Mouse (Mus musculus) brain, embryonic 18.5 days (tissue): Measurements from ENCODE around the gene Ndufs6.

Experiments used
- DNase-seq: peaks from one replicate; pipeline ENCODE4 v3.0.0-alpha.2; 2012; ENCODE audit warnings: low read depth, low spot score

Ndufs6 gene

DNA sequence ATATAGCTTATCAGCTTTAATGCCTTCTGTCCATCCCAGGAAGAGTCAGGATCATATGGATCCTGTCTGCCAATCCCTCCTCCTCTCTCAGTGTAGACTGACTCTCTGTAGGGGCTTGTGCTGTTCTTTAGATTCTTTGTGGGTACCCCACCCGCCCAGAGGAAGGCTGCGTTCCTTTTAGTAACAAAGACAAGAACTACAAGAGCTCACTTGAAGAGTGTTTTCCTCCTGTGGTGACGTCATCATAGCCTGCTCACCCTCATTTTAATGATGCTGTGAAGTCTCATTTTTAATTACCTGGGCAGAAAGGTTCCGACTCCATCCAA, 22.3 kb downstream of the Ndufs6 start:
- no peak for DNase-seq

DNA sequence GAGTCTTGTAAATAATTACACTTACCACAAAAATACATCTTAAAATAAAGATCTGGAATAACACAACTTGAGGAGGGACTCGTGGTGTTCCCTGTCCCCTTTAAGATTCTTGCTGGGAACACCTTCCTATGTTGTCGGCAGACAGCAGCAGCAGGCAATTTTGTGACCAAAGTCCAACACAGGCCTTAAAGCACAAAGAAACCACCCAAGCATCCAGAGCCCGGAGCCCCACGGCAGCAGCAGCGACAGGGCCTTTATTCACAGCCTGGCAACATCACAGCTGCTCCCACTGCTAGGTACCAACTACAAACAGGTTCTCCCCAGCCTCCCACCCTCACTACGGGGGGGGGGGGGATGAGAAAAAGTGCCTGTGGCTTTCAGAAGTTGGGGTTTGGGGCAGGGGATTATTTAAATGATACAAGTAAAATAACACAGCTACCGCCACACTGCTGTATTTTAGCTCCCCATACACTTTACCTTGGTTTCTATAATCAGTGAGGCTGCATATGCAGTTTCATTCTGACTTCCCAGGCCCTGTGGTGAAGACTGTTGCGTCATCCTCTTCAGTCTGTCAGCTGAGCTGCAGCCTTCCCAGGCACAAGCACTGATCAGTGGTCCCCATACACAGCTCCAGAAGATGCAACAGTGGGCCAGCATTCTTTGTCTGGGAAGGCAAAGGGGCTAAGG, 22.8 kb downstream of the Ndufs6 start:
- no peak for DNase-seq

DNA sequence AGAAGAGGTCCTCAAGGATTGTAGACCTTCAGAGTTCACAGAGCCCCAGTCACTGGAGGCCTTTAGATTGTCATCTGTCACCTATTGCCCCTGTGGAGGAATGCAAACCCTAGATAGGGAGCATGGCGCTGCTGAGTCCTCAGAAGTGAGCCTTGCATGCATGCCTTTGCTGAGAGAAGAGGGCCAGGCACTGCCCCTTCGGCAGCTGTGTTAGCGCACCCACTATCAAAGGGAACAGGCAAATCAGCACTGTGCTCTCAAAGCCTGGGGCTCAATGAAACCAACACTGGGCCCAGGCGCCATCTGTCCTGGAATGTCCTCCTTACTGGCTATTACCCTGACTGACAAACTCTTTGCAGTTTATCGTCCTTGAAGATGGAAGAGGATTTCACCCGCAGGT, 23.6 kb downstream of the Ndufs6 start:
- no peak for DNase-seq

DNA sequence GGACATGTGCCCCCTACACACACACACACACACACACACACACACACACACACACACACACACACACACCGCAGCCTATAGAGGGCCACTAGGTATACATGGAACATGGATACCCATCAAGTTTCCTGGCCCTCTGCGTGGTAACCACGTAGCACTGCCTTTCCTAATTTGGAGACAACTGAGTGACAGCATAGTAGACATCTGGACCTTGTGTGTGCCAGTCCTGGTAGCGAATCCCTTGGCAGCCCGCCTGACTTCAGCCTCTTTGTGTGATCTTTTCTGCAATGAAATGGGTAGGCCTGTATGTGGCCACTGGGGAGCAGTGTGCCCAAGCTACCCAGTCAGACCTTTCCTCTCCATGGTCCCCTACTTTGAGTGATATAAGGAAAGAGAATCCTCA, 29.0 kb downstream of the Ndufs6 start:
- DNase-seq = no peak

DNA sequence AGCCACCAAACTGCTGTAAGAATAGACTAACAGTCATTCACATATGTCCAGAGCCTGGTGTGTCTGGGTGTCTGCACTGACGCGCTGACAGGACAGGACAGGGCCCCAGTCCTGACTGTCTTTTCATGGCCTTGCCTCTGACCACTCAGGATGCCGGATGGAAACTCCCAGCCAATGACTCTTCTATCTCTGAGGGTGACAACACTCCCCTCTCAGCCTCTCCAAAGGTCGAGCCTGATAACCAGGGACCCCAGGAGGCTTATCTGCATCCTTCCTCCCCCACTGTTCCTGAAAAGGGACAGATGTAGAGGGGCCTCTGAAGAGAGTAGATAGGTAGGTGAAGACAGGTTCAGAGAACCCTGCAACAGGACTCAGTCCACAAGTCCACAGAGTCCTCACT, 29.6 kb downstream of the Ndufs6 start:
- no peak for DNase-seq

DNA sequence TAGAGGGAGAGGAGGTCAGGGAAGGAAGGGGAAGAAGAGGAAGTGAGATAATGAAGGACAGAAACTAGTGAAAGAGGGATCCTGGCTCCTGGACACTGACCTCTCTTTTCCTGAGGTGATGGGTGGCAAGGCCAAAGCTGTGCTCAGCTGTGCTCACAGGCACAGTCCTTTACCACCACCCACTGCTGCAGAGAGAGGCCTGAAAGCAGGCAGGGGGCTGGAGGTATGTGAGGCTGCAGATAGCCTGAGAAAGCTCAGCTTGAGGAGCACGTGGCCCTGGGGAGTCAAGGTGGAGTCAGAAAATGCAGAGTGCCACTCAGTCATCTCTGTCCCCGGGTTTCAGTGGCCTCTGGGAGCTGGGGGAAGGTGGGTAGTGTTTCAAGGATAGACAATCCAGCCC, 37.2 kb downstream of the Ndufs6 start:
- no peak for DNase-seq

DNA sequence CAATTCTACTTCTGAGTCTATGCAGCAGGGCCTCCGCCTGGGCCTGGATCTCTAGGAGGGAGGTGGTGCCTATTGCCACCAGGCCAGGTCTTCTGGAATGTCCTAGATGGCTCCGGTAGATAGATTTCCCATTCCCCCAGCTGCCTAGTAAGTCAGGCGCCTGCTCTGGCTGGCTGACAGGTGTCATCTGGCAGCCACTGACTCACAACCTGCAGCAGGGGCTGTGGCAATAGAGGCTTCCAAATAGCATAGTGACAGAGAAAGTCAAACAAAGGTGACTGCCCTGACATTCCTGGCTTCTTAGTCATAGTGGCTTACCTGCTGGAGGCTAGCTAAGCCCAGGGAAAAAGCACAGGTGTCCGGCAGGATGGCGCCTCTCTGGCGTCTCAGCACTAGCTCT, 38.1 kb downstream of the Ndufs6 start:
- no peak for DNase-seq

DNA sequence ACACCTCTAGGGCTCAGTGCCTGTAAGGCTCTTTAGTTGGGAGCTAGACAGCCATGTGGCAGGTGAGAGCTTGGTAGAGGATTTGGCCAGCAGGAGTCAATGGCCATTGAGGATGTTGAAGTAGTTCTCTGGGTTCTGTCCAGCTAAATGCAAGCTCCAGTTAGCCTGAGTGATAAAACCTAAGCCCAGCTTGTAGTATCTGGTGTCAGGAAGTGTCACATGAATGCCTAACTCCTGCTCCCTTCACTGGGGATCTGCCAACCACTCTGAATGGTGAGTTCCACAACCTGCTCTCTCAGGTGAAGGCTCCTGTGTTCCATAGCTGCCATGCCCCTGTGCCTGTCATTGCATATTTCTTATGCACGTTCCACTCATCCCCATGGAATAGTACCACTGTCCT, 44.8 kb downstream of the Ndufs6 start:
- no peak for DNase-seq

DNA sequence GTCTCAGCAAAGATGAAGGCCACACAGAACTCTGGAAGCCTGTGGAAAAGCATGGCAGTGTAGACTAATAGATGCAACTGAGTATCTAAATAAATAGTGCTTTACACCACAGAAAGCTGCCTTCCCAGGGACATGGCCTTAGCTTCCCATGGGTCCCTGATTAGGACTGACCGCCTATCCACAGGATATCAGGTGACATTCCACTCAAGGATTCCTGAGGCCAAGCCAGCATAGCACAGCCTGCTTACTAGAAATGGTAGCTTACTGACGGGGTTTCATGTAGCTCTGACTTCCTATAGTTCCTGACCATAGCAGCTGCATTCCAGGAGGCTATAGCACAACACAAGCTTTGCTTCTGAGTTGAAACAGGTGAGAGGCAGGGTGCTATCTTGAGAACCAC, 45.9 kb downstream of the Ndufs6 start:
- DNase-seq = no peak

DNA sequence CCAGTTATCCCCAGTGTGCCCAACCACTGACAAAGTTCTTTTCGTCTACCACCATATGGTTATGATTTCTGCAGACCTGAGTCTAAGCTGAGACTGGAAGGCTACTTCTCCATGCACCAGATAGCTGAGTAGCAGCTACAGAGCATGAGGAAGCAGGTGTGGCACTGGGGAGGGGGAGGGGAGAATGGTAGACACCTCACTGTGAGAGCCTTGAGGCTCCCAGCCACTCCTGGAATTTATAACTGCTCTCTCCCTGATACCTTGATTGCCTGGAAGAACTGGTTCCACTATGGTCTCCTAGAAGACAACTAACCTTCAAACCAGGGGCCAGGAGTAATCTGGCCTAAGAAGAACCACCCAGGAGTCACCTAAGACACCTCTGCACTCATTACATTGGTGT, 49.1 kb downstream of the Ndufs6 start:
- DNase-seq = no peak

DNA sequence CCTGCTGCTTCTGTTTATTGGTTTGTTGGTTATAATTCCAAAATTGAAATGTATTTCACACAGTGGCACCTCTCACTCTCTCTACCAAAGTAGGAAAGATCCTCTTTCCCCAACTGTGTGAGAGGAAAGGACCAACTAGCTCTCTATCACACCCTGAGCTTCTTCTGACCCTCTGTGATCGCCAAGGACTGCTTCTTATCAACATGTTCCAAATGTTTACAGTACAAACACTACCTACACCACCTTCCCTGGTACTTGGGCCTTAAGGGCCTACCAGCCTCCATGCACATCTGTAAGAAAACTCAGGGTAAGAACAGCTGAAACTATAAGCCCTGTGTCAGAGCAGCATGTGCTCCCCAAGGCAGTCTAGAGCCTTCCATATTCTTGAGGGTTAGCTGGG, 50.5 kb downstream of the Ndufs6 start:
- DNase-seq = no peak

DNA sequence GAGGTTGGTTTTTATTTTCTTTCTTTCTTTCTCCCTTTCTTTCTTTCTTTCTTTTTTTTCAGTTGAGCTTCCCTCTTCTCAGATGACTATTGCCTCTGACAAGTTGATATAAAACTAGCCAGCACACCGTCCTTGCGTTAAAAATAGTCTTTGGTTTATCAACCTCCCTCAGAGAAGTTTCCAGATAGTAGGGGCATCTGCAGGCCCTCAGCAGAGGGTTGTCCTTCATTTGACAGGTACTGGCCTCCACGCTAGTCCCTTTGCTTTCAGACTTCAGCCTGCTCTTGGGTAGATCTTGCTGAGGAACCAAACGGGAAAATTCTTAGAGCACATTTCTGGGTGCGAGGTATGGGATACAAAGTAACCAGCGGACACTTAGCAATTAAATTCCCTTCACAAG, 51.0 kb downstream of the Ndufs6 start:
- DNase-seq = no peak

DNA sequence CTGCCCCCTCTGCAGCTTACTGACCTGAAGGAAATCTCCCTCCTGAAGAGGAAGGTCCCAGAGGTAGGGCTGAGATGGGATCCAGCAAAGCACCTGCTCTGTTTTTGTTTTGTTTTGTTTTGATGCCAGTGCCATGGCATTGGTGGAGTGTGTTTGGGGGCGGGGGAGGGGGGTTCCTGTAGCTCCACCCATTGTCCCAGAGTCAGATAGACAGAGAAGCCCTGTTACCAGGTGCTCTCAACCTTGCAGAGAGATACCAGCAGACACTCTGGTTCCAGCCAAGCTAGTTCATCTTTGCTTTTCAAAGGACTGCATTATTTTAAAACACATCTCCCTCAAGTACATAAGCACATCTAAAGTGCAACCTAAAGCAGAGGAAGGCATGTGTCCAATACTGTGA, 54.8 kb downstream of the Ndufs6 start:
- no peak for DNase-seq

DNA sequence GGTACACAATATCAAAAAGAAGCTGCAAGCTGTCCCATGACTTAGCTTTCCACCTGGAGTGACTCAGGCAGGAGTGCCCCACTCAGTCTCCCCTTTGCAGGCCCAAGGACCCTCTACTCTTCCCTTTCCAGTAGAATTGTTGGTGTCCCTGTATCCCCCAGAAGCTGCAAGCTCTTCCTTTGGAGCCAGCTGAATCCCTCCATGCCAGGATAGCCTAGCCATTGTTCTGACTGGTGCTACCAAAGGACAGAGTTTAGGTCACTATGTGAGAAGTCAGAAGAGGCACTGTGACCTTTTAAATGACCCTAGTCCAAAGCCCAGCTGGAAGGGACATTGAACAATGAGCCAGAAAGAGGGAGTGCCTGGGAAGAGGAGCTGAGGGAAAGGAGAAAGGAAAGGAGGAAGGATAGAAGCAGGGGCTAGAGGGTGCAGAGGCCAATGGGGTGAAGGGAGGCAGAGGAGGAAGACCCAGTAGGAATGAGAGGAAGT, 55.5 kb downstream of the Ndufs6 start:
- DNase-seq = no peak

DNA sequence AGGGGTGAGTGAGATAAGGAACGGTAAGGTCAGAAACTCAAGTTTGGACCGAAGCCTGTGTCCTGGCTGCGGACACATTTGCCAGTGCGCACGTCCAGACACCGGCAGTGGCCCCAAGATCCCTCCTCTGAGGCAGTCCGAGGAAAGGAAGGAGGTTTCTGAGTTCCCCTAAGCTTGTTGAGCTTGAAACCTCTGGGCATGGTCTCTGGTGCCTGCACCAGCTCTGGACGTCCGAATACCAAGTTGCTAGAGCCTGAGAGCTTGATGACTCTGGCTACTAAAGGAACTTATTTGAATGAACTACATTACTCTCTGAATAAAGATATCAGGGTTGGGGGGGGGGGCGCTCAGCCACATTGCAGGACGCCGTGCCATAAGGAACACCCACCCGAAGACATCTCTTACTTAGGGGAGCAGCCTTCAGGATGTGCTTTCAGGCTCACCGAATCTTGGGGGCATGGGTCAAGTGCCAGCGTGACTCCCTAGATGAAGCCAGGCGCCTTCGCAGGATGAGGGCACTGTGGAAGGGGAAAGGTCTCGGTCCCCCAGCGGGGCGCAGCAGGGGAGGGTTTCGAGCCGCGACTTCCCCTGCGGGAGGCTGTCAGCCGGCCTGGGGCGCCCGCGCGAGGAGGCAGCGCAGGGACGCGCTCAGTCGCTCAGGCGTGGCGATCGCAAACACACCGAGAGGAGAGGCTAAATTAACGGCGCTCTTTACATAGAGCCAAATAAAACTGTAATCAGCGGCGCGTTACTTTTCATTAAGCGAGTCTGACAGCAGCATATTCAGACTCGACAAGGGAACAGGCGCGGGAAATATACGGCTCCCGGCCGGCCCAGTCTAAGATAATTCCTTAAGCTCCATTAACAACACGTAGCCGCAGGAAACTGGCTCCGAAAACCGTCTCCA, 56.8 kb downstream of the Ndufs6 start:
- no peak for DNase-seq

DNA sequence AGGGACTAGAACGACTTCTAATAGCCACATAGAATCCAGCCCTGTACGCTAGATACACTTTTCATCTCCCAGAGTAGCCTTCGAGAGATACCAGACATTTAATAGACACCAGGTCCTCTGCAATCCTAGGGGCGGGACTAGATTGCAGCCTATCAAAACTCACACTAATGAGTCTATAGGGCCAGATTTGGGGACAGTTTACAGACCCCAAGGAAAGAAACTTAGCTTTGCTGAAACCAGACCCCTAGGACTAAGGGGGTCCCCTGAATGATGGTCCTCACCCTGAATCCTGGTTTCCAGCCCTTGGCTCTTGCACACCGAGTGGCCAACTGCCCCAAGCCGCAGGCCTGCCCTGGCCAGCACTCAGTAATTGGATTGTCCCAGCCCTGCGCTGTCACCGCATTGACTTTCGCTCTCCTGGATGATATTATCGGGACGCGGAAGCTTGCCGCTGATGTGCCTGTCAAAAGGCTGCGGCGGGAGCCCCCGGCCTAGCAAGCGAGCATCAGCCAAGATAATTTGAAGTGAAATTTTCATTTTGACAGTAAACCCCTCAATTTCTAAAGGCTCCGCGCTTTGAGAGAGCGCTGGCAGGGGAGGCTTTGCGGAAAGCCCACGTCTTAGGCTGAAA, 57.8 kb downstream of the Ndufs6 start:
- DNase-seq = no peak

DNA sequence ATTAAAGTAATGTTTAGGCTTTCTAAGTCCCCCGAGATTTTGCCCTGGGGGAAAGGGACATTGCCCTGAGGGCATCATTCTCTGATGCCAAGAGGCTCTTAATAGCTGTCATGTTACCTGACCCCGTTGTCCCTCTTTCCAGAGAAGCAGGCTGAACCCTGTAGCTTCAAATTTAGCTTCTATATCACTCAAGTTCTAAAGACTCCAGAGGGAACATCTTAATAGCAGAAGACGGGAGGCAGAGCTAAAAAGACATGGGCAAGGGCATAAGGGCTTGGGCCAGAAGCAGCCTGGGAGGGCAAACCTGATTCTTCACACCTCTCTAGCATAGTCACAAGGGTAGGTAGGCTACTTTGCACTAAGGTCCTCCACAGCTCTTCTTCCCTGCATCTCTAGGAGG, 58.5 kb downstream of the Ndufs6 start:
- DNase-seq = no peak
